Mouse (Mus musculus) right cerebral cortex, postnatal 36 days (tissue): ENCODE measurements around the gene Lypla2.
"Not testable (repeated sequence)": the region's sequence is repeated elsewhere in the genome, so short reads cannot be mapped to it uniquely, and the experiment has no call there.

Experiments used
- DNase-seq, 2 experiments: peaks; one replicate each; pipeline ENCODE4 v3.0.0; 2022; ENCODE audit warnings: low spot score in 2 of 2, mixed read lengths in 1 of 2

Lypla2 gene

DNA sequence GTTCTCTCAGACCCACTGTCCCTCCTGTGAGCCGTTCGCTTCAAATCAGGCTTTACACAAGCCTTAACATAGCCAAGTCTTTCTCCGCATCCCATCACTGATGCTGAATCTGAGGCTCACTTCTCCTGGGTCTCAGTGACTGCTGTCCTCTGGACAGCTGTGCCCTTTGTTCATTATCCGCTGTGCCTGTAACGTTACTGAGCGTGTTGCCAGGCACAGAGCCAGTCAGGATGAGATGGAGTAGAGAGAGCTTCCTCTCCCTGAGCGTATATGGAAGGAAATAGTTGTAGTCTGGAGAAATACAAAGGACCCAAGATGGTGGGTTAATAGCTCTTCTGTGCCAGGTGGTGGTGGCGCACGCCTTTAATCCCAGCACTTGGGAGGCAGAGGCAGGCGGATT lies 23.0 kb downstream of the Lypla2 start:
- no peak for DNase-seq

DNA sequence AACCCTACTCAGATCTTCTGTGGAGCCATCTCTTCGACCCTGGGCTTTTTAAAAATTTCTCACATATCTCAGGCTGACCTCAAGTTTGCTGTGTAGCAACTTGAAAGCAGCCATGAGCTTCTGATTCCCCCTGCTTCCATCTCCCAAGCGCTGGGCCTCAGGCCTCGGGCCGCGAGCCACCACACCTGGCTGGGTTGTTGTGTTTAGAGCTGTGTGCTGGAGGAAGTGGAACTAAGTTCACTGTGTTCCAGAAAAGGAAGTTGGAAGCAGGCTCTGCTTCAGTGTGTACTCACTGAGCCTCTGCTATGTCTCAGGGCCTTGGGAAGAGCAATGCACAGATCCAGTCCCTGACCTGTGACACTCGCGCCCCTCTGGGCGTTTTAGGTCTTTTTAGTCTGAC lies 24.3 kb downstream of the Lypla2 start:
- DNase-seq: no peak

DNA sequence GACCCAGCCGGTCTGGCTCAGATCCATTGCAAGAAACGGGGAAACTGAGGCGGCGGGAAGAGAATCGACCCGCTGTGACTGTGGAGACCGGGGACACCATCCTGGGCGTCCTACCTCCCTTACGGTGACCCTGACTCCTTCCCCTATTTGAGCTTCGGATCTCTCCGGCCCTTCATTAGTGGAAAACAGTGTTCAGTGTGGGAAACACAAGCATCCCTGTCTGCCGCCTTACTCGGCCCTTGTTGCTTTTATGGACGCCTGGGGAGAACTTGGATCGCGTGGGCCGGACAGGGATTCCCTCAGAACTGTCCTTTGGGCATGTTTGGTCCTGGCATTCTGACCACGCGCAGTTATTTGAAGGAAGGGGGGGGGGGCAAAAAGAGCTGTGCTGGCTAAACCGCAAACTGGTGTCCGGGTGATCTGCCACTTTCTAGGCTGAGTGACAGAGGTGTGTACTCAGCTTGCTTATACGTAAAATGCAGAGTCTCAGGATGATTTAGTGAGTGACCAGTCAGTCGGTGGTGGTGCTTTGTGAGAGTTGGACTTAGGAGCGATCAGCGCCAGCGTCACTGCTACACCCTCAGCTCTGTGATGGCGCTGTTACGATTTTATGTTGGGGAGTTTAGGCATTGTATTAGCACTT lies 25.6 kb downstream of the Lypla2 start:
- no peak for DNase-seq

DNA sequence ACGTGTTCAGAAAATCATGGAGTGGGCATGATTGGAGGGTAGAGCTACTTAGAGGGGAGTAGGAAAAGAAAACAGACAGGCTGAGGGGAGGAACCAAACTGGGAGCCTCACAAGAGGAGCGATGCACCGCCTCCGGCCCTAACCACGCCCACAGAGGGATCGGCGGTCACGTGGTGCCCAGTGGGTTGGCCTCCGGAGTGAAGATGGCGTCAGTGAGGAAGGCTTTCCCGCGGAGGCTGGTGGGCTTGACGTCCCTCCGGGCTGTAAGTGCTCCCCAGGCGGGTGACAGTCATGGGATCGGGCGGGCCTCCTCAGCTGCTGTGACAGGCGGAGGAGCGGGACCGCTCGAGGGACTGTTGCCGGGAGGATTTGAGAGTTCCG lies 26.2 kb downstream of the Lypla2 start, which contains the start of gene Hmgcl:
Hmgcl (plus strand) TSS at position 171 of the 381 bp plus-strand sequence.
- DNase-seq: peak; percentile 90 to 92

DNA sequence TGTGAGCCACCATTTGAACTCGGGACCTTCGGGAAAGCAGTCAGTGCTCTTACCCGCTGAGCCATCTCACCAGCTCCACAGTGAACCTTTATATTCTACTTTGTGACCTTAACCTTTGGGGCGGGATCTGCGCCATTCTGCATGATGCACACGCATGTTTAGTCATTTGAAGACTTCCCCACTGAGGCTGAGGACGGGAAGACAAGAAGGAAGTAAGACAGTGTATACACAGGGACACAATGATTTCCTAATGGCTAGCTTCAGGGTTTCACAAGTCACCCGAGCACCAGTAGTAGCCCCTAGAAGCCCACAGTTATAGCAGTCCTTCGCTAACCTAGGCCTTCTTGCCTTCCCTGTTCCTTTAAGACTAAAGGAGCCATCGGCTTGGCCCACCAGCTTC lies 26.7 kb downstream of the Lypla2 start:
- DNase-seq: no peak

DNA sequence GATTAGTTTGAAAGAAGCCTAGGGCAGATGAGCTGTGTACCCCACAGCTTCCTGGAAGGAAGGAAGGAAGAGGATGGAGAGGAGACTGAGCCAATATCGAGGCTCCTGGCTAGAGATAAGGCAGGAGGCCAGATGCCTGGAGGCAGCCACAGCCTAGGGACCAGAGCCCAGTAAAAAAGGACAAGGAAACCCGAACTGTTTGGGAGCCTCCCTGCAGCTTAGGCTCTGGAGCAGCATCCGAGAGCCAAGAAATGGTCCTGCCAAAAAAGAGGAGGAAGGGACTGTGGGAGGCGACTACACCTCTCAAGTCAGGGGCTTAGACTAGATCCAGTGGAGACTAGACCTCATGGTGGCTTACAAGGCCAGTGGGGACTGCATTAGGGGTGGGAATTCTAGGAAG lies 29.0 kb downstream of the Lypla2 start:
- DNase-seq: no peak

DNA sequence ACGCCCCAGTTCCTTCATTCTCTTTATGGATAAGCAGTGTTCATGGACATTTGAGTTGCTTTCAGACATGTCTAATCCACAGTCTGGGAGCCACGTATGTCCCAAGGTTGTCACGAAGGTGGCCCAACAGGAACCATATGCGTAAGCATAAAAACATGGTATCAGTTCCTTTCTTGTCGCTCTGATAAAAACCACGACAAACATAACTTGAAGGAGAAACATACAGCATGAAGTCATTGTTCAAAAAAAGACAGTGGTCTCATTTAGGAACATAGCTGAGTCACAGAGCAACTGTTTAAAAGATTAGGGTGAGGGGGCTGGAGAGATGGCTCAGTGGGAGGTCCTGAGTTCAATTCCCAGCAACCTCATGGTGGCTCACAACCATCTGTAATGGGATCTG lies 30.2 kb downstream of the Lypla2 start:
- no peak for DNase-seq

DNA sequence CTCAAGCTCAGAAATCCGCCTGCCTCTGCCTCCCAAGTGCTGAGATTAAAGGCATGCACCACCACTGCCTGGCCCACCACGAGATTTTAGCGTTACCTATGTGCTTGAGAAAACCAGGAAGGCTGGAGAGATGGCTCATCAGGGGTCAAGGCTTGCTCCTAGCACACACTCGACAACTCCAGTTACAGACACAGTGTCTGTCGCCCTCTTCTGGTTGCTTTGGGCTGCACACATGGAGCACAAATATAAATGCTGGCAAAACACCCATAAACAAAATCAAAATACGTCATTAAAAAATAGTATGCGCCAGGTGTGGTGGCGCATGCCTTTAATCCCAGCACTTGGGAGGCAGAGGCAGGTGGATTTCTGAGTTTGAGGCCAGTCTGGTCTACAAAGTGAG lies 31.4 kb downstream of the Lypla2 start:
- DNase-seq: not testable (repeated sequence)

DNA sequence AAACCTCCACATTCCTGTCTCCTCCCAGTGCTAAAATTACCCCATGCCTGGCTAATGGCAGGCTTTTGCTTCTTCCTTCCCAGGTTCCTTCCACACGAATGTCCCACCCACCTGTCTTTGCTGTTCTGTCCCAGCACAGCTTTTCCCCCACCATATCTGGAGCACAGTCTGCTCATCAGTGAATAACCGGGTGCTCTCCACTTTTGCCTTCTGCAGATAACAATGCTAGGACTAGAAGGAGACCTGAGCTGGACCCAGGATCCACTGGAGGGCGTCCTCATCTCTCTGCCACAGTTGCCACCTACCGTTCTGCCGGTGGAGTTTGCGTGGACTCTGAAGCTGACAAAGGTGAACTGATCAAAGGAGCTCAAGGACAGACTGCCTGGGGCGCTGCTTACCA lies 33.6 kb downstream of the Lypla2 start:
- no peak for DNase-seq

DNA sequence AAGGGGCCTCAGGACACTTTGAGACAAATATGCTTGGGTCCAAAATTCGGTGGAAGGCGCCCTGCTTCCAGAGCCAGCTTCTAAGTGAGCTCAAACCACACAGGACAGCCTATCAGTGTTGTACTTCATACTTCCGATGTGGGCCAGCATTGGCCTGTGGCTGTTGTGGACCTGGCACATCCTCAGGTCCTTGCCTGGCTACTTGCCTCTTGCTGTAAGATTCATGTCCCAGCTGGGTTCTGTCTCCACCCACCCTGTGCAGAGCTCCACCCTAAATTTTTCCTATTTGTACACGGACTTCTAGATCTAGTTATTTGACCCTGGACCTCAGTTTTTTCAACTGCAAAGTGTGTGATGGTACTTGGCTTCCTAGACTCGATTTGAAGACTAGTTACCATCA lies 36.9 kb downstream of the Lypla2 start:
- DNase-seq: no peak

DNA sequence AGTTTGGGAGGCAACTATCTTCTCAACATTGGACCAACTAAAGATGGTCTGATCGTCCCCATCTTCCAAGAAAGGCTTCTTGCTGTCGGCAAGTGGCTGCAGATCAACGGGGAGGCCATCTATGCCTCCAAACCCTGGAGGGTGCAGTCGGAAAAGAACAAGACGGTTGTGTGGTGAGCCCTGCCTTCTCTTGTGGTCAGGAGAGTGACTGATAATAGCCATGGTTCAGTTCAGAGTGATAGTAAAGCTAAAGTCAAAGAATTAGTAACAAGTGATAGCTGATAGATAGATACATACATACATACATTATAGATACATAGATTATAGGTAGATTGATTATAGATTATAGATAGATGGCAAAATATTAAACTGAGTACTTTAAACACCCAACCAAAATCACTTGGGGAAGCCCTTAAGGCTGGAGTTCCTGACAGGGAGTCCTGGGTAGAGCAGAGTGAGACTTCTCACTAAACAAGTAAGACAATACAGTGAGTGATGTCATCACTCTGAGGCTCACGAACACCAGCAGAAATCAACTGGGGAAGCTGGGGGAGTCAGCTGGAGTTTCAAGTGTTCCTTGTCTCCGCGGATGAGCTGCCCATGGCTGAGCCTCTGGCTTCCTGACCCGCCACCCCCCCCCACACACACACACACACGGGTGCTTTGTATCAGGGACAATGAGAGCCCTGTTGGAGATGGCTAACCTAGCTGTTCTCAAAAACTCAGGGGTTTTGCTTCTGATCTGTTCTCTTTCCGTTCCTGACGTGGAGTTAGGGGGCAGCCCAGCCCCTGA lies 37.5 kb downstream of the Lypla2 start:
- no peak for DNase-seq

DNA sequence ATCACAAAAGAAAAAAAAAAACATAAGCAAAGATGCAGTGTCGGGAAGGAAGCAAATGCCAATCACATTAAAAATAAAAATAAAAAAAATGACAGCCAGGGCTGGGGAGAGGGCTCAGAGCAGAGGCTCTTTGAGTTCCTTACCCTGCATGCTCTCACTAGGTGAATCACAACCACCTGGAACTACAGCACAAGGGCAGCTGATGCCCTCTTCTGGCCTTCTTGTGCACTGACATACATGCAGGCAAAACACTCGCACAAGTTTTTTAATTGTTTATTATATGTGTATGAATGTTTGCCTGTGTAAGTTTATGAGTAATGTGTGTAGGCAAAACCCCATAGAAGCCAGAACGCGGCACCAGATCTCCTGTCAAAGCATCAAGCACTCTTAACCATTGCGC lies 40.6 kb downstream of the Lypla2 start:
- no peak for DNase-seq

DNA sequence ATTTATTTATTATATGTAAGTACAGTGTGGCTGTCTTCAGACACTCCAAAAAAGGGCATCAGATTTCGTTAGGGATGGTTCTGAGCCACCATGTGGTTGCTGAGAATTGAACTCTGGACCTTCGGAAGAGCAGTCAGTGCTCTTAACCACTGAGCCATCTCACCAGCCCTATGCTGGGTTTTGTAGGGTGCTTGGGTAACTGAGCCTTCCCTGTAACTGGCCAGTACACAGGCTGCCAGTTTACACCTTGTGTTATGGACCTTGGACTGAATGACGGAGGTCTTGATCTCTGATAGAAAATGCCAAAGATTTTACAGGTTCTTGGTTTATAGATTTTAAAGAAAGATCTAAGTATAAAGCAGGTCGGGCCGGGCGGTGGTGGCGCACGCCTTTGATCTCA lies 42.2 kb downstream of the Lypla2 start:
- DNase-seq: no peak

DNA sequence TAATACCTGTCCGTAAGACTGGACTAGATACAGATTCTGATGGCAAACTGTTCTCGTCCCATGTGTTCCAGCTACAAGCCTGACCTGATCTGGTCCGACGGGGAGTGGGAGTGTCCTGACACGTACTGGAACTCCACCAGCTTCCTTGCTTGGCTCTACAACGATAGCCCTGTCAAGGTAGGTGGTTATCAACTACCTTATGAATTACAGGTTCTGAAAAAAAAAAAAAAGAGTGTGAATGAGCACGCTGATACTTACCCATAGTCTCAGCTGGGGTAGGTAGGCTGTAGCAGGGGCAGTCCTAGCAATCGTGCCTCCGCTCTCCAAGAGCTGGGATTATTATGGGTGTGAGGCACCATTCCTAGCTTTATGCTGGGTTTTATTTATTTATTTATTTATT lies 42.6 kb downstream of the Lypla2 start:
- no peak for DNase-seq

DNA sequence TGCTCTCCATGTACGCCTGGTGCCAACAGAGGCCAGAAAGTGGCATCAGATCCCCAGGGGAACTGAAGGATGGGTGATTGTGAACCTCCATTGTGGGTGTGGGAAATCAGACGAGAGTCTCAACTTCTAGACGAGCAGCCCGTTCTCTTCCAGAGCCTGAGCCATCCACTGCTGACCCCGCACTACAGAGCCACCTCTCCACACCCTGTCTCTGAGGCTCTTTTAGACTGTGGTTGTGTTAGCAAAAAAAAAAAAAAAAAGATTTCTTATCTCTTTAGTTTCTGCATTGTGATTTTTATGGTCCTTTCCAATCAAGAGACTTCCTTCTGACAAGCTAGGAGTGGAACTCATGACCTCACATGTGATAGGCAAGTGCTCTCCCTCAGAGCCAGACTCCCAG lies 43.0 kb downstream of the Lypla2 start:
- DNase-seq: no peak

DNA sequence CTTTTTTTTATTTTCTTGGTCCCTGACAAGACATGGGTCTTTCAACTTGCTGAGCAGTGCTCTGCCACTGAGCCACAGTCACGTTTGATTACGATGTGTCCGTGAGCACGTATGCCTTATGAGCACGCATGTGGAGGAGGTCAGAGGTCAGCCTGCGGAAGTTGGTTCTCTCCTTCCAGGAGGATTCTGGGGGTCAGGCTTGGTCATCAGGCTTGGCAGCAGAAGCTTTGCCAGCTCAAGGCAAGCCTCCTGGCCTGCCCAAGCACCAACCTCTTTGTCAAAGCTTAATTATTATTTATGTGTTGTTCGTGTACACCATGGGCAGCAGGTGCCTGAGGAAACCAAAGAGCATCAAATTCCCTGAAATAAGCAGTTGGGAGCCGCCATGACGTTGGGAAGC lies 44.0 kb downstream of the Lypla2 start:
- no peak for DNase-seq

DNA sequence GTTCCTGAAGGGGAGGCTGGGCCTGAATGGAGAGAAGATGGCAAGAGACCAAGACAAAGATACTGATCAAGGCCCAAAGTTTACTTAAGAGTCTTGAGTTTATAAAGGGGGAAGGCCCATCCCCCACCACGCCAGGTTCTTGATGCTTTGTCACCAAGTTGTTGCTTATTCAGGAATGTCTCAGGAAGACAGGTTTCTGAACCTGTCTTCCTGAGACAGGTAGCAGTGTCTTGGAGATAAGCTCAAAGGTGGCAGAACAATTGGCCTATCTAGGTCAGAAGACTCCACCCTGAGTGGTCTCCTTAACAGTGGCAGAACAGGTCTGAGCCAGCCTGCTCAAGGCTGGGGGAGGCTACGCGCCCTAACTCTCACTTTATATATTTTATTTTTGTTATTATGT lies 45.6 kb downstream of the Lypla2 start:
- no peak for DNase-seq

DNA sequence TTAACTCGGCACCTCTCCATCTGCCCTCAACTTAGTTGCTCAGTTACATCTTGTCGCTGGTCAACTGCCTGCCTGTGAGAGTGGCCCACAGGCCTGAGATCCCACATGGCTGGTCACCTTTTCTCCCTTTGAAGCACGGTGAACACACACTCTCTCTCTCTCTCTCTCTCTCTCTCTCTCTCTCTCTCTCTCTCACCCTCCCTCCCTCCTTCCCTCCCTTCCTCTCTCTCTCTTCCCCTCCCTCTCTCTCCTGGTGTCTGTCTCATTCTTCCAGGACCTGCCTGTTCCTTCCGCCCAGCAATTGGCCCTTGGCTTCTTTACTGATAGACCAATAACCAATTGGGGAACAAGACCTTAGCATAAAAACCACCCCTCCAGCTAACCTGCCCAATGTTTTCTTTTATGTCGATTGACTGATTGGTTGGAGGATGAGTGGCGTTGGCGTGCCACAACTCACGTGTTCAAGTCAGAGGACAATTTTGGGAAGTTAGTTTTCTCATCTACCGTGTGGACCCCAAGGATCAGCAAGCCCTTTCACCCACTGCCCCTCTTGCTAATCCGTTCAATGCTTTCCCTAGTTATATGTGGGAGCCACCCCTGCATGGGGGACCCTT lies 46.1 kb downstream of the Lypla2 start:
- no peak for DNase-seq

DNA sequence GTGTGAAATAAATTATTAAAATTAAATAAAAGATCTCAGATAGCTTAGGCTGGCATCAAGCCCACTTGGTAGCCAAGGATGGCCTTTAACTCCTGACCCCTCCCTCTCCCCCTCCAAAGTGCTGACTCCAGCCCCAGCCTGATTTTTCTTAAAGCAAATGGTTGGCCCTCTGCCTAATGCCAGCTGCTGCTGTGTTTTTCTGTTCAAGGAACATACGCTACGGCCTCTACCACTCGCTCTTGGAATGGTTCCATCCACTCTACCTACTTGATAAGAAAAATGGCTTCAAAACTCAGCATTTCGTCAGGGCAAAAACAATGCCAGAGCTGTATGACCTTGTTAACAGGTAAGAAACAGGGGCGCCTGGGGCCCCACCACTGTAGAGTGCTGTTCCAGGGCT lies 47.1 kb downstream of the Lypla2 start:
- DNase-seq: no peak

DNA sequence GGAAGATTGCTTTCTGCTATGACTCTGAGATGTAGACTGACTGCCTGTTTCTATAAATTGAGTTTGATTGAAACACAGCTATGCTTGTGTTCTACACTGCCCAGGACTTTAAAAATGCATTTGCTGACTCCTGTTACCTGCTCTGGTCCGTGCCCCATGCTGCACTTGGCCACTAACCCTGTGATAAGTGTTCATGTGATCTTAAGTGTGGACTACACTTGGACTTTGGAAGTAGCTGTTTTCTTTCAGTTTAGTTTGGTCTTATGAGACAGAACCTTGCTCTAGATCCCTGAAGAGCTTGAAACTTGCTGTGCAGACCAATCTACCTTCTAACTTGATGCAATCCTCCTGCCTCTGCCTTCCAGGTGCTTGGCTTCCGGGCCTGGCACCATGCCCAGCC lies 48.0 kb downstream of the Lypla2 start:
- no peak for DNase-seq

DNA sequence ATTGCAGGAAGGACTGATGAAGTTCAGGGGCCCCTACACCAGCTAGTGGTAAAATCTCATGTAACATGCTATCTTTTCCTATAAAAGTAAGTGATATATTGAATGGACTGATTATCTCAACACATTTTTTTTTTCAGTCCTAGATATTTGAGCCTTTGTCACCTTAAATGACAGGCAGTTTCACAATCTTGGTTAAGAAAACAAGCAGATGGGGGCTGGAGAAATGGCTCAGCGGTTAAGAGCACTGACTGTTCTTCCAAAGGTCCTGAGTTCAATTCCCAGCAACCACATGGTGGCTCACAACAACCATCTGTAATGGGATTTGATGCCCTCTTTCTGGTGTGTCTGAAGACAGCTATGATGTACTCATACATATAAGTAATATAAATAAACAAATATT lies 50.2 kb downstream of the Lypla2 start:
- DNase-seq: no peak

DNA sequence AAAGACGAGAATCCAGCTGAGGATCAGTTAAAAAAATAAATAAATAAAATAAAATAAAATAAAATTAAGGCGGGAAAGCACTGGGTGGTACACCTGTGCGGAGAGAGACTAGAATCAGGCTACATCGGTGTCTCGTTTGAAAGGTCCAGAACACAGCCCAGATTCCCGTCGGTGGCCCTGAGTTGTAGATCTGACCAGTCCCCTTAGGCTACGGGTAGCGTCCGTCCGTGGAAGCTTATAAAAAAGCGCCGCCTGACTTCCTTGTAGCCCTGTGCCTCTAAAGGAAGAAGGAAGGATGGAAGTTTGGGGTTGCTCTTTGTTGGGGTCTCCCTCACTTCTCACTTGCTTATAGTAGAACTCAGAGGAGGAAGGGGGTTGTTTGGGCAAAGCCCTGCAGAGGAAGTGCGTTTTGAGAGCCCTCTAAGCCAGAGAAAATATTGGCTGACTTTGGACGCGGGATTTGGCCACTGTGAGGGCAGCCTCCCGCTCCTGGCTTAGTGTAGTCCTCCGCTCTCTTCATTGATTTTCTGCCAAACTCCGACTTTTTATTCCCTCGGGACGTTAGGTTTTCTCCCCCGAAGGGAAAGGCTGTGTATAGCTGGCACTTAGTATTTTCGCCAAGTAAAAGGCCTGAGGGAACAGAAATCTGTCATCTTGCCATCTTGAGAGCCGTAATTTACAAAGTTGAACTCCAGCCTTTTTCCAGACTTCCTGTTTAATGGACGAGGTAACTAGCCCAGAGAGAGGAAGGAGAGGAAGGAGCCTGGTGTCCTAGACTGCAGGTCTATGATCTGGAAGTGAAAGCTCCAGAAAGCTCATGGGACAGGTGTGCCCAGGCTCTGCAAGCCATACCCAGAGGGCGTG lies 50.9 kb downstream of the Lypla2 start:
- DNase-seq: no peak
